Mouse (Mus musculus) mouse trophoblast stem cell (cell line): Measurements from ENCODE around the gene Vamp8.

Experiments used
- in situ Hi-C, 2 experiments: fragments of 300-500 bp; cut with MseI, MboI; formaldehyde crosslinking; loops; 2 replicates in 1 of 2; 3 replicates in 1 of 2; pipeline ENCODE4 v1.15.1; 2025

Vamp8 gene

GRCm38 (mm10) chr6:72352636-72353405 is 37.7 kb downstream of the Vamp8 start:
- in situ Hi-C loops: no loop called here

- in situ Hi-C loops: no loop called here
These were observed 40.3 kb downstream of the Vamp8 start for GRCm38 (mm10) chr6:72350214-72350613.

- in situ Hi-C loops: no loop called here
These were observed 42.1 kb downstream of the Vamp8 start for GRCm38 (mm10) chr6:72348411-72348810.

- in situ Hi-C loops: no loop called here
These were observed 43.1 kb downstream of the Vamp8 start, which contains the start of gene 0610030E20Rik for GRCm38 (mm10) chr6:72347166-72347941. TSS of gene 0610030E20Rik (plus strand) at chr6:72347317.

- in situ Hi-C loops: no loop called here
These were observed 44.2 kb downstream of the Vamp8 start for GRCm38 (mm10) chr6:72346261-72346660.

- in situ Hi-C loops: no loop called here
These were observed 44.9 kb downstream of the Vamp8 start for GRCm38 (mm10) chr6:72345633-72346032.

- in situ Hi-C loops: no loop called here
These were observed 45.4 kb downstream of the Vamp8 start, which contains the start of gene Usp39 for GRCm38 (mm10) chr6:72345074-72345567. TSS of gene Usp39 (minus strand) at chr6:72345184.

GRCm38 (mm10) chr6:72344396-72345073 is 46.0 kb downstream of the Vamp8 start:
- in situ Hi-C loops: no loop called here

- in situ Hi-C loops: no loop called here
These were observed 50.0 kb downstream of the Vamp8 start for GRCm38 (mm10) chr6:72340481-72340880.
